Mouse (Mus musculus) mature B cell (primary cell): ENCODE results near the gene Vav2.

ENCODE experiments used
- in situ Hi-C: fragments of 300-500 bp; cut with MboI; formaldehyde crosslinking; loops from 2 replicates; pipeline ENCODE4 v1.14.3; 2019

Gene Vav2

DNA sequence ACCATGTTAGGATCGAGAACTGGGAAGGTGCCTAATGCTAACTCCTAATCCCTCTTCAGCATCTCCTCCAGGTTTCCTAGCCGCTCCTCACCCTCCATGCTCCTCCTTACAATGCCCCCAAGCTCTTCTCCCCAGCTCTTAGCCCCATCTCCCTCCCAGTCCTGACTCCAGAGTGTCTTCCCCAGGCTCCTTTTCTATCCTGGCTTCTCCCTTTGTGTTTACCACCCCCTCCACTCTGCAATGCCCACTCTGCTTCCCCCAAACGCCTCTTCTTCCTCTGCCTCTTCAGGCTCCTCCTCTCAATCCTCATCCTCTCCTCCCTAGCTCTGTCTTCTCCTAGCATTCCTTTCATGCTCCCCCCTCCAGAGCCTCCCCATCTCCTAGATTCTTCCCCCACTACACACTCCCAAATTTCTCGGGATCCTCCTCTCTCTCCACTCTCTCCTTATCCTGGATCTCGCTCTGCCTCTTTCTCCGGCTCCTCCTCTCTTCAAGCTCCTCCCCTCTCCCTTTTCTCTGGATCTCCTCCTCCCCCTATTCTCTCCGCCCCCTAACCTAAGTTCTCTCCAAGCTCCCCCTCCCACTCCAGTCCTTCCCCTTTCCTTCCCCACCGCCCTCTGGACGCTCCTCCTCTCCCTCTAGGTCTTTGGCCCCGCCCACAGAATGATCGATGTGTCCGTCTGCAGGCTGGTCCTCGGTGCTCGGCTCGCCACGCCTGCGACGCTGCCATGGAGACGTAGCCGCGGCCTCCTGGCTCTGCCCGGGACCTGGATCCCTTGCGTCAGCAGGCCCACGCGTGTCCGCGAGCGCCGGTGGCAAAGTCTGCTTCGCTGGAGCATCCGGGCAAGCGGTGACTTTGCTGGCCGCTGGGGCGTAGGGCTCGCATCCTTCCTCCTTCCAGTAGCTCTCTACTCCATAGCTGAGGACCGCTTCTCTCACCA, 15.2 kb upstream of the Vav2 start, which contains the start of gene Brd3os:
Gene Brd3os, plus strand, starts transcription at position 558 of the 941 bp plus-strand sequence.
- in situ Hi-C loops, result no loop called here

DNA sequence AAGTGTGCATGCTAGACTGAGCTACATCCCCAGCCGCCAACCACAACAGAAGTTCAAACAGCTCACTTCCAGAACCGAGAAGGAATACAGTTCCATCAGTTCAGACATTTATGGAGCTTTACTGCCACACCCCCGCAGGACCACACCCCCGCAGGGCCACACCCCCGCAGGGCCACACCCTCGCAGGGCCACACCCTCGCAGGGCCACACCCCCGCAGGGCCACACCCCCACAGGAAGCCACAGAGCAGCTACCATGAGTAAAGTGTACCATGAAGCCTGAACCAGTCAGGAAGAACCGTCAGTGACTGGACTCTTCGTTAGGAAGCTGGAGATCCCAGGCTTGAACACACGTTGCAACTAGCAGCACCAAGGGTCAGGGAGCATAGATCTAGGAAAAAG, 11.4 kb upstream of the Vav2 start:
- in situ Hi-C loops, result no loop called here

DNA sequence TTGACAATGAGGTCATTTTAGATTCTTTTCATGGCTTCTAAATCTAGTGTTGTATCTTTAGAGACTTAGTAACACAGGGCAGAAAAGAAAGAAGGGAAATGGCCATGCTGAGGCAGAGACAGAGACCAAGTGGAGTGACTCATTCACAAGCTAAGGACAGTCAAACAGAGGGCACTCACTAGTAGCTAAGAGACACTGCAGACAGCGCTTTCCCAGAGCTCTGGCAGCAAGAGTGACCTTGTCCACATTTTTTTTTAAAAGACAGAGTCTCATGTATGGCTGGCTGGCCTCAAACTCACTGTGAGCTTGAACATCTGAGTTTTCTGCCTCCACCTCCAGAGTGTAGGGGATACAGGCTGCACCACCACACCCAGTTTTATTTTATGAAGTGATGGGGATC, 11.0 kb upstream of the Vav2 start:
- in situ Hi-C loops, result no loop called here

DNA sequence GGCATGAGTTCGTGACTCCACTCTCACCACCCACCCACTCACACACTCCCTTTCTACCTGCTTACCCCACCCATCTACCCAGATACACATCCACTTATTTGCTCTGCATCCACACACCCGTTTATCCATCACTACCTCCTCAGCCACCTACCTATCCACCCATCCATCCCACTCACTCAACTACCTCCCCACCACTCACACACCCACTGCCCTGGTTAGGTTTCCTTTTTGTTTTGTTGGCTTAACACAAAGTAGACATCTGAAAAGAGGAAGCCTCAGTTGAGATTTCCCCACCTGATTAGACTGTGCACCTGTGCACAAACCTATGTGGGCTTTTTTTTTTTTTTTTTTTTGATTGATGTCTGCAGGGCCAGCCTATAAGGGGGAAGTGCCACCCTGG, 5.8 kb upstream of the Vav2 start:
- in situ Hi-C loops, result no loop called here

DNA sequence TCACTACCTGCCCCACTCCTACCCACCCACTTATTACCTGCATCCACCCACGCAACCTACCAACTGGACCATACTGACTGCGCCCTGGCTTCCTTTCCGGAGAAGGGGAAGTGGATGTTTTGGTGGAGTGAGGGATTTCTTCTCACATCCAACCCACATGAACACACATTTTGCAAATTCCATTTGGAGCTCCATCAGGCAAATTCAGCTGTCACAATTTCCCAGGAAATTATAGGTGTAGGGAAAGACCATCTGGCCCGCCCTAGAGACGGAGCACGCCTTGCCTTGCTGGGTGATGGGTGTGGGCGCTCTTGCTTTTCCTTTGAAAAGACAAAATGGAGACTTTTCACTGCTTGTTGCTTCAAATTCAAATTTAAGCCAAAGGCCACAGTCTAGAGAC, 3.8 kb upstream of the Vav2 start:
- in situ Hi-C loops, result no loop called here

GRCm38 (mm10) chr2:27428071-27428470, 1.2 kb upstream of the Vav2 start:
- in situ Hi-C loops, result loop anchor here (5.0 kb wide), 1 partner anchor 141 kb away; no protein-coding TSS in a partner anchor

- in situ Hi-C loops, result loop anchor here (5.0 kb wide), 1 partner anchor 139 kb away; no protein-coding TSS in a partner anchor
Measured at GRCm38 (mm10) chr2:27426406-27426854, 403 bp downstream of the Vav2 start.

GRCm38 (mm10) chr2:27425751-27426405, 955 bp downstream of the Vav2 start:
- in situ Hi-C loops, result loop anchor here (5.0 kb wide), 1 partner anchor 139 kb away; no protein-coding TSS in a partner anchor

DNA sequence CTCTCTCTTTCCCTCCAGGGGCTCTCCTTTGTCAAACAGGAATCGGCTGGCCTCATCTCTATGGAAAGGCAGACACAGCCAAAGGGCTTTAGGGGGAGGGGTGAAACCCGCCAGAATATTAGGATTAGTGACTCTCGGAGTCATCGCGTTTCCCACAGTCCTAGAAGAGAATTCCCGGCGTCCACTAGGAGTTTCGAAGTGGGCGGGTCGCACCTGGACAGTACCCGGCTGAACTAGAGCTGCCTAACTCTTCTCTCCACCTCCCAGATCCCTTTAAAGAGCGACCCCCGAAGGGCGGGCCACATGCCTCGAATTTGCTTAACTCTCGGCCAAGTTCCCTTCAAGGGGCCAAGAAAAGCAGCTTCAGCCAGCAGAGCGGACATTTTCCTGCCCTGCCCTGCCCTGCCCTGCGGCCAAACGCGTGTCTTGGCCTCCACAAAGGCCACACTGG, 1.6 kb downstream of the Vav2 start:
- in situ Hi-C loops, result loop anchor here (5.0 kb wide), 1 partner anchor 138 kb away; no protein-coding TSS in a partner anchor

GRCm38 (mm10) chr2:27423596-27423995, 3.2 kb downstream of the Vav2 start:
- in situ Hi-C loops, result no loop called here

DNA sequence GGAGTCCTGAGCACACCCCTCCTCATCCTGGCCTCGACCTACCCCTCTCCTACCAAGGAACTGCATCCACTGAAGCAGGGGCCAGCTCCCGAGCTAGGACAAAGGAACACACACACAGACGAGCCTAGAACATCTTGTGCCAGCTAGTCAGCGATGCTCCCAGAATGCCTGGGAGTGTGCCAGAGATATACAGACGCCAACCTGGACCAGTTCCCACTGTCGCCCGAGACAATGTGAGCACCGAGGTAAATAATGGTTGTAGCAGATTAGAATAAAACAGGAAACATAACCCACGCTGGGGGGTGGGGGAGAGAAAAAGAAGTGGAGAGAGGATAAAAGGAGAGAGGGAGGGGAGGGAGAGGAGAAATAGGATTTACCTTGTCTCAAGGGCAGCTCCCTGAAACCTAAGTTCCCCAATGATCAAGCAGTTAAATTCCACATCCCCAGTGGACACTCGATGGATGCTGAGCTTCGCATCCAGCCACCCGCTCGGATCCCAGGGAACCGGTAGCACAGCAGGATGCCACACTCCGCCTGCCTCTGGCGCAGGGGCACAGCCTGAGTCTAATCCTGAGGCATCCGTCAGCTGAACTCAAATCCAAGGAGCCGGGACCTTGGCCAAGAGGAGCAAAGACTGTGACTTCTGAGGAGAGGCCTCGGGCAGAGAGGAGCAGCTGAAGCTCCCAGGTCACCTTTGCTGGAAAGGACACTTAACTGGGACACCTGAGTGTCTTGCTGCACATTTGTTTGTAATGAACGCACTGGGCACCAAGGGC, 5.4 kb downstream of the Vav2 start:
- in situ Hi-C loops, result no loop called here

- in situ Hi-C loops, result no loop called here
Measured at GRCm38 (mm10) chr2:27418577-27419070, 8.2 kb downstream of the Vav2 start.

DNA sequence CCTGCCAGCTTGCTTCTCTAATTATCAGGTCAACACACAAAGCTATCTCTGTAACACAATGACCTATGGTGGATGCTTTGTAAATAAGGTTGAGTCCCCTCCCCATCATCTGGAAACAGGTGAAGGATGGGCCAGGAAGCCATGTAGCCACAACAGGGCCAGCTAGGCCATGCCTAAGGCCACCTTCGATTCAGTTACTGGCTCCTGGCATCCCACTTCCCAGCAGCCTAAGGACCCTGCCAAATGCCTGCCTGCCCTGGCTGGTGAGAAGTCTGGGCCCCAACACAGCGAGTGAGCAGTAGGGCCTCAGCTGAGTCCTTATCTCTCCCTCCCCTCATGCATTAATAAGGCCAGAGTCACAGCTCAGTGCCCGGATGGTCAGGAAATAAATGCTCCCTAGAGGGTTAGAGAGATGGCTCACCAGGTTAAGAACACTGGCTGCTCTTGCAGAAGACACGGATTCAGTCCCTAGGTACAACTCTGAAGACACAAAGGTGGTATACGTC, 9.1 kb downstream of the Vav2 start:
- in situ Hi-C loops, result no loop called here

GRCm38 (mm10) chr2:27416425-27416824, 10.4 kb downstream of the Vav2 start:
- in situ Hi-C loops, result no loop called here

GRCm38 (mm10) chr2:27415060-27415783, 11.6 kb downstream of the Vav2 start:
- in situ Hi-C loops, result no loop called here

GRCm38 (mm10) chr2:27413936-27414657, 12.7 kb downstream of the Vav2 start:
- in situ Hi-C loops, result no loop called here

- in situ Hi-C loops, result no loop called here
Measured at GRCm38 (mm10) chr2:27413582-27413935, 13.3 kb downstream of the Vav2 start.

DNA sequence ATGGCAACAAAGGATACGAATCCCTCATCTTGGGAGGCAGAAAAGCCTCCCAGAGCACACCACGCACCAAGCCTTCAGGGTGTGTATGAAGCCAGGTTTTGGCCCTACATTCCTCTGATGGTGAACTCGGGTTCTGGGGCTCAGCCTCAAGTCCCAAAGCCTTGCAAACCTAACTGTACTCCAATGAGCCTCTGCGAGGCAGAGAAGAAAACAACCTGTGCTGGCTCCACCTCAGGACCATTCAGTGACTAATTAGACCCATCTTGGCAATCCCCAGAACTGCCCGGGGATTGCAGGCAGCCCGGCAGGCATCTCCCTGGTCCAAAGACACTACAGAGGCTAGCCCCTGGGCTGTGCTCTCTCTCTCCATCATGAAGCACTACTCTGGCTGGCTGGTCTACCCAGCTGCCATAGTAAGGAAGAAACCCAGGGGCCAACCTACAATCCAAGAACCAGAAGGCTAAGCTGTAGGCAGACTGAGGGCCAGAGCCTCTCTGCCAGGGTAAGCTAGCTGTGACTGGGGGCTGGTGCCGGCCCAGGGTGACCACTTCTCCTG, 14.5 kb downstream of the Vav2 start:
- in situ Hi-C loops, result no loop called here

DNA sequence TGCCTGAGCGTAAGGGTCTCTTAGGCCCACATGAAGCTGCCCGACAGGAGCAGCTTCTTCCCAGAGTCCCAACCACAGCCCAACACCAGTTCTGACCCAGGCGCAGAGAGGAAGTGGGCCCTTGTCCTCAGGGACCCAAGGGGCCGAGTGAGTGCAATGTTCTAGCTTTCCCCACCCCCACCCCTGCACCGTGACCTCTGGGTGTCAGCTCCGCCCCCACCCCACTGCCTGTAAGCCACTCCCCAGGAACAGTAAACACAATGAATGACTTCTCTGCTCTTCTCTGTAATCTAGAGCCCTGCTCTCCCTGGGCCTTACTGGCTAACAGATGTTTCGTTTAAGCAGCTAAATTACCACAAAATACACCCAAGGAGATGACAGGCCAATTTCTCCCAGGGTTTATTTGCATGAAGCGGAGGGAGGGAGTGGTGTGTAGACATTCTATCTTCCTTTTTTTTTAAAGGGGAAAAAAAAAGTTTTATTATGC, 15.1 kb downstream of the Vav2 start:
- in situ Hi-C loops, result no loop called here
